Mouse (Mus musculus): ENCODE measurements at regions not wholly inside any gene's neighbourhood (a gene's known extent, or its start where the extent isn't known, plus 50 kb on each side); places are given as distances from the start of the nearest gene placed in this dataset.
"Not testable (repeated sequence)": the region's sequence is repeated elsewhere in the genome, so short reads cannot be mapped to it uniquely, and the experiment has no call there.

GRCm38 (mm10) chr1:13042326-13042725 lies 1628.4 kb downstream of the A830018L16Rik start:
- DNase-seq (ENCODE audit: low read depth, low spot score), result no peak

GRCm38 (mm10) chr1:13050140-13050775 lies 1636.4 kb downstream of the A830018L16Rik start:
- DNase-seq (ENCODE audit: low read depth, low spot score), result peak; percentile 73

DNA sequence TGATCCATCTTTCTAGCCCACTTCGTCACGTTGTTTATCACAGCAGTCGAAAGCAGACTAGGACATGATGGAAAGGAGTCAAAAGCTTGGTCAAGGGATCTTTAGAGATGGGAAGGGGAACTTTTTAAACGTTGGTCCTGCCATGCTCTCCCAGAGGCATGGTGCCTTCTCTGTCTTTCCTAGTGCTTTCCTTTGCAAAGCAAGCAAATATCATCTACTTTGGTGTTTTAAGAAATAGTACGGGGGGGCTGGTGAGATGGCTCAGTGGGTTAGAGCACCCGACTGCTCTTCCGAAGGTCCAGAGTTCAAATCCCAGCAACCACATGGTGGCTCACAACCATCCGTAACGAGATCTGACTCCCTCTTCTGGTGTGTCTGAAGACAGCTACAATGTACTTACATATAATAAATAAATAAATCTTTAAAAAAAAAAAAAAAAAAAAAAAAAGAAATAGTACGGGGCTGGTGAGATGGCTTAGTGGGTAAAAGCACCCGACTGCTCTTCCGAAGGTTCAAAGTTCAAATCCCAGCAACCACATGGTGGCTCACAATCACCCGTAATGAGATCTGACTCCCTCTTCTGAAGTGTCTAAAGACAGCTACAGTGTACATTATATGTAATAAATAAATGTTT lies 1637.6 kb downstream of the A830018L16Rik start:
- not testable (repeated sequence) for DNase-seq (ENCODE audit: low read depth, low spot score)

DNA sequence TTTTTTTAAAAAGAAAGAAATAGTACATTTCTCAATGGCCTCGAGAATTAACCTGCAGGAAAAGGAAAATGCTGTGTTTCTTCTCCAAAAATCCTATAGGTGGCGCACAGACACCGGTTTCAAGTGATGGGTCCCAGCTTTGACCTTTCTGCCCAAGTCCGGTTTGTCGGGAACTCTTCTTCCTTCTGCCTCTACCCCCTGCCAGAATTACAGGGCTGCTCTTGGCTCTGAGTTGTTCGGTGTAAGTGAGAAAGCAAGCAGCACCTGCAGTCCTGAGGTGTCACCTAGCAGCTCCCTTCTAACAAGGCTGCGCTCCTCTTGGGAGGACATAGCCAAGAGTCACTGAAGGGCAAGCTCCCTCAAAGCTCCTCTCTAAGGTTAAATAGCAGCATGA lies 1638.2 kb downstream of the A830018L16Rik start:
- peak; percentile 92 for DNase-seq (ENCODE audit: low read depth, low spot score)

DNA sequence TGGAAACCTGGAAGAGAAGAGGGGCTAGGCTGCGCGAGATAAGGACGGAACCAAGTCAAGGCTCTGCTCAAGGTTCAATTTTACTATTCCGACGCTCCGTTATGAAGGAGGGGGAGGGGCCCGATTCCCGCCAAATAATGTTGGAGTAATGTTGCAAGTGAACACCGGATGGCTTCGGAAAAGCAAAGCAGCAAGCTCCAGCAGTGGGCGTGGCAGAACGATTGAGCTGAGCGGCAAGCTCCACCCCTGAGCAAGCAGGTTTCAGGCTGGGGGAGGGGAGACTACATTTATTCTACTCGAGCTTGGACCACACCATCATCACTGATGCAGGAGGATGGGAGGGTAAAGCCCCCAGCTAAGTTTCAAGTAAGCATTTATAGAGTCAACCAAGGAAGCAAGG lies 1643.8 kb downstream of the A830018L16Rik start:
- peak; percentile 77 for DNase-seq (ENCODE audit: low read depth, low spot score)

DNA sequence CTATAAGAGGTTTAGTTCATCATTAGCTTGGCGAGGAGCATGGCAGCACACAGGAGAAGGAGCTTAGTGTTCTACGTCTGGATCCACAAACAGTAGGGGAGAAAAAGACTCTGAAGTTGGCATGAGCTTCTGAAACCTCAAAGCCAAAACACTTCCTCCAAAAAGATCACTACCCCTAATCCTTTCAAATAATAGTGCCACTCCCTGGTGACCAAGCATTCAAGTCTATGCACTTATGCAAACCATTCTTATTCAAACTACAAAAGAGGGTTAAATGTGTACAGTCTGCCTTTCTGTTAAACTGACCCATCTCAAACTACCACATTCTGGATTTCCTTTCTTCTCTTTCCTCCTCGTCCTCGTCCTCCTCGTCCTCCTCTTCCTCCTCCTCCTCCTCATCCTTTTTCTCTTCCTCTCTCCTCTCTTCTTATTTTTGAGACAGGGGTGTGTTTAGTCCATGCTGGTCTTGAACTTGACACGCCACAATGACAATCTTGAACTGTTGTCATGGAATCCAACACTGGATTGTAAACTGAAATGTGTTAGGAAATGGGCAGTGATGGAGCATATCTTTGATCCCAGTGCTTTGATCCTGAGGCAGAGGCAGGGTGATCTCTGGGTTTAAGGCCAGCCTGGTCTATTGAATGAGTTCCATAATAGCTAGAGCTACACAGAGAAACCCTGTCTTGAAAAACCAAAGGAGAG lies 1645.9 kb downstream of the A830018L16Rik start:
- peak; percentile 88 for DNase-seq (ENCODE audit: low read depth, low spot score)
